Mouse (Mus musculus): ENCODE data around the gene Mc1r.

Gene Mc1r

DNA sequence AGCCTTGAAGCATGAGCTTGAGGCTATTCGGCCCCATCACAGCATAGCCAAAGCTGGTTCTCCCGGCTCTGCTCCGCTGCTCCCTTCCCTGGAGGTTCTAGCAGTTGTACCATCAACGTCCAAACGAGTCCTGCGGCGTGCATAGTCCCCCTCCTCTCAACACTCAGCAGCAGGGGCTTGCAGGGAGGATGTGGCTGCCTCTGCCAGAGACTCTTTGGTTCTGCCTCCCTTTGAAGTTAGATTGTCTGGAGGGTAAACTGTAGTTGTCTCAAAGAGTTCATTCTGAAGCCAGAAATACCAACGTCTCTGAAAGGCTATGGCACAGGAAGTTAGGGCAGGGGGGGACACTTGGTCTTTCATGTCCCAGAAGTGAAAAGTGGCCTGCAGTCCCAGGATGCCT is 2.4 kb upstream of the Mc1r start:
- ChIA-PET CTCF (interaction anchor here in 1 of 4 experiments (1.4 kb wide), 1 partner anchor 19 kb away, joined by 4 read pairs; no protein-coding TSS in a partner anchor), POLR2A (interaction anchor here in 1 of 4 experiments (1.8 to 2.5 kb wide), 3 partner anchors 13 to 31 kb away, joined by 7 to 15 read pairs (median 7); partner anchors contain the start of gene Tcf25)

GRCm38 (mm10) chr8:123407612-123408011 is 705 bp downstream of the Mc1r start:
- CTCF ChIA-PET: interaction anchor here (0.7 to 2.9 kb wide), 38 partner anchors 8 to 300 kb away, joined by 3 to 29 read pairs (median 4); partner anchors contain the start of genes Chmp1a (in 2 of the 4), Spata33 (in 2 of the 4), Dbndd1 (in 1 of the 4) and Spata2l (in 1 of the 4)

DNA sequence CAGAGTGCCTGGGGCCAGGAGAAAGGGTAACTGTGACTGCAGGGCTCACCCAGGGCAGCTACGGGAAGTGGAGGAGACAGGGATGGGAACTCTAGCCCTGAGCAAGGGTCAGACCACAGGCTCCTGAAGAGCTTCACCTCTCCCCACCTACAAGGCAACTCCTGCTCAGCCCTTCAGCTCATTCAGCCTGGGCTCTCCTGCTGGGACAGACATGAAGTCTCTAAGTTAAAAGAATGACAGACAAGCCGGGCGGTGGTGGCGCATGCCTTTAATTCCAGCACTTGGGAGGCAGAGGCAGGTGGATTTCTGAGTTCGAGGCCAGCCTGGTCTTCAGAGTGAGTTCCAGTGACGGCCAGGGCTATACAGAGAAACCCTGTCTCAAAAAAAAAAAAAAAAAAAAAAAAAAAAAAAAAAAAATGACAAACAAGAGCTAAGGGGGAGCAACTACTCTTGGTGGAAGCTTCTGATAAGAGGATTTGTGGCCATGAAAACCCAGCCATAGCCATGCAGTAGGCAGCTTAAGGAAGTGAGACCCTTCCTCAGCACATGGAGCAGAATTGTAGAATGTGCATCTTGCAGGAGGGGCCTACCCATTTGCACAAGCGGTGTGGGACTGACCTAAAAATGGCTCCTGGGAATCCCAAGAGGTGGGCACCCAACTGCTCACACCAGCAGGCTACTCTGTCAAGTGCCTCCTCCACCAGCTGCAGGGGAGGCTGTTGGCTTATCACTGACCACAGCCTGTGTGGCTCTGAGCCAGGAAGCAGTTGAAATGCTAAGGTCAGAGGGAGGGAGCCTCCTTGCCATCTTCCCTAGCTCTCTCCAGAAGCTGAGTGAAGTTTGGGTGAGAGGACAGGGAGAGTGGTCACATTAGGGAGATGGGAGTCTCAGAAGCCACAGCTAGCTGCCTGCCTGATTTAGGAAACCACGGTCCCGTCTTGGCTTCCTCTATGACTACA is 2.0 kb downstream of the Mc1r start:
- ChIA-PET POLR2A (interaction anchor here in 3 of 4 experiments (0.6 to 3.7 kb wide), 12 partner anchors 11 to 267 kb away, joined by 3 to 17 read pairs (median 4); partner anchors contain the start of gene Tcf25 (in 2 of the 3)), CTCF (interaction anchor here in 3 of 4 experiments (0.6 to 2.8 kb wide), 7 partner anchors 9 to 302 kb away, joined by 3 to 13 read pairs (median 4); no protein-coding TSS in a partner anchor)

More at GRCm38 (mm10) chr8:123407612-123408011, 705 bp downstream of the Mc1r start:
- POLR2A ChIA-PET: interaction anchor here in 2 of 4 experiments (0.9 to 3.7 kb wide), 19 partner anchors 10 to 125 kb away, joined by 3 to 17 read pairs (median 4); partner anchors contain the start of gene Tcf25 (in 2 of the 2)

DNA sequence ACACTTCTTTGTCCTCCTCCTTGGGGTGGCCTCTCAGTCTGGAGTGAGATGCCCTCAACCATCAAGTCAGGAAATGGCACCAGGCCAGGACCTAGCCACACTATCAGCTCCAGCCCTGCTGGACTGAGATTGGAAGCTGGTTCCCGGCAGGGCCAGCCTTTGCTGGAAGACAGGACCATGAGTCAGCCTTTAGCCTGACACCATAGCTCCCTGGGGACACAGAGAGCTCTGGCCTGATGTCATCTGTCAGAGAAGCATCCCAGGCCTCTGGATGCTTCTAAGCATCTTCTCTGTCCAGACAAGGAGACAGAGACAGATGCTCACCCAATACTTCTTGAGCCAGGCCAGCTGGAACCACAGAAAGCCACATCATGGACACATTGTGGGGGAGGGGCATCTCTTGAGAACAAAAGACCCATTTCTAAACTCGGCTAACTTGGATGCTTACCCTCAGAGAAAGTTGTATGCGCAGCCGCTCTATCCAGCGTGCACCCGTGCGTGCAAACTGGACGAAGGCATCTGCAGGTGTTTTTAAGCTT is 3.2 kb downstream of the Mc1r start:
- ChIA-PET CTCF (interaction anchor here (0.6 to 1.7 kb wide), 8 partner anchors 12 to 992 kb away, joined by 3 to 10 read pairs (median 4); partner anchors contain the start of gene Dbndd1 (in 1 of the 4)), POLR2A (interaction anchor here in 2 of 4 experiments (0.6 to 1.8 kb wide), 13 partner anchors 12 to 1232 kb away, joined by 3 to 5 read pairs (median 3); partner anchors contain the start of gene Tcf25 (in 1 of the 2))

DNA sequence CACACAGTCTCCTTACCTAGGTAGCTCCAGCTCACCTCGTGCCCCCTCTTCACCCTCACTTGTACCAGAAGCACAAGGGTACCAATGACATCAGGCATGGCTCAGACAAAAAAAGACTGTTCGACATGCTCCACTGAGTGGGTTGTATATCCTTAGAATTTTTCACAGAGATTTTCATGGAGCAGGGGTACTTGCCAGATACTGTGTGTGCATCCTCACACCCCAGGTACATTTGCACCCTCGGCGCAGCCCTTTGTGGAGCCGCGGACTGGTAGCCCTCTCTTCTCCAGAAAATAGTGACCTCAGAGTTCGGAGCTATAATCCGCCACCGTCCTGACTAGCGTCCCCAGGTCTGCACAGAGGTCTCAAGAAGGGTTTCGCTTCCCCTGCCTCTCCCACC is 3.9 kb downstream of the Mc1r start:
- ChIA-PET CTCF (interaction anchor here in 2 of 4 experiments (0.6 to 1.1 kb wide), 3 partner anchors 12 to 88 kb away, joined by 4 to 14 read pairs (median 4); no protein-coding TSS in a partner anchor), POLR2A (interaction anchor here in 3 of 4 experiments (0.6 to 1.6 kb wide), 13 partner anchors 12 to 198 kb away, joined by 3 to 5 read pairs (median 3); partner anchors contain the start of genes Chmp1a (in 1 of the 3) and Spata33 (in 1 of the 3))

DNA sequence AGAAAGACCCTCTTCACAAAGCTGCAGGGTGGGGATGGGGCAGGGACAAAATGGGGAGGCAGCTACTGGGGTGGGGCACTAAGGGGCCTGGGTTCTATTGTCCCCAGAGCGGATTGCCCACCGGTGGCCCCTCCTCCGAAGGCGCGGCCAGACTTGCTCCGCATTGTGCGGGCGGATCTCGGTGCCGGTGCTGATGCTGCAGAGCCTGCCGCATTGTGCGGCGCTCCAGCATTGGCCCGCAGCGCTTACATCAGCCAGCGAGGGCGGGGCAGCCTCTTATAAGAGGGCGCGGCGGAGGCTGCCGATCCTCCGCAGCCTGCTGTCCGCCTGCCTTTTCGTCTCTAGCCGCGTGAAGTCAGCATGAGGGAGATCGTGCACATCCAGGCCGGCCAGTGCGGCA is 4.3 kb downstream of the Mc1r start, which contains the start of gene Tubb3:
Gene Tubb3, plus strand, starts transcription at position 179 of the 400 bp plus-strand sequence.
- CTCF ChIA-PET: interaction anchor here in 2 of 4 experiments (0.6 to 1.1 kb wide), 3 partner anchors 11 to 88 kb away, joined by 4 to 14 read pairs (median 4); no protein-coding TSS in a partner anchor
- POLR2A ChIA-PET: interaction anchor here in 3 of 4 experiments (0.6 to 2.3 kb wide), 13 partner anchors 34 to 374 kb away, joined by 3 to 11 read pairs (median 3); partner anchors contain the start of genes Chmp1a (in 1 of the 3), Spata33 (in 1 of the 3) and Tcf25 (in 1 of the 3)

GRCm38 (mm10) chr8:123411781-123412327 is 4.9 kb downstream of the Mc1r start:
- CTCF ChIA-PET: interaction anchor here (0.7 to 2.4 kb wide), 14 partner anchors 11 to 166 kb away, joined by 3 to 14 read pairs (median 5); partner anchors contain the start of gene Def8 (in 1 of the 4)
- POLR2A ChIA-PET: interaction anchor here in 3 of 4 experiments (0.6 to 2.4 kb wide), 24 partner anchors 10 to 616 kb away, joined by 3 to 12 read pairs (median 4); partner anchors contain the start of genes Afg3l1 (in 1 of the 3), Def8 (in 1 of the 3) and Tcf25 (in 1 of the 3)

DNA sequence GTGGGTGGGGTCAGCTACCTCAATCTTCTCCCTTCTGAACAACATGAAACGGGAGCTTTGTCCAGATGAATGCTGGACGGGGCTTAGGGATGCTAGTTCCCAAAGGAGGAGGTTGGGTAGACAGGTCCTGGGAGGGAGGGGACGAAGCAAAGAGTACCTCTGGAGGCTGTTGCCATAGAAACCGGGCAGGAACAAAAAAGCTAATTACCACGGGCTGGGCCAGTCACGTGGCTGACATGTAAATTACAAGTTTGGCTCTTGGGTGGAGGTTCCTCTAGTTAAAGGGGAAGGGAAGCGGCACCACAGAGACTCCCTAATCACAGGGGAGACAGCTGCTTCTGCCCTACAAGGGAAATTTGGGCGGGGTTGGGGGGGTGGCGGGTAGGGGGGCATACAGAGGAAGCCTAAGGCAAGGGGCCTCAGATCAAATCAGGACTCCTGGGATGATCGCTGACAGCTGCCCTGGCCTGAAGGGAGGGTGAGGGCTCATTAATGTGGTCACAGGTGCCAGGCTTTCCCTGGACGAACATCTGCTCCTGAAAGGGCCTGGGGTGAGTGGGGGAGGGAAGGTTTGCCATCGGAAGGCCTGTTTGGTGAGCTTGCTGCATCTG is 5.8 kb downstream of the Mc1r start:
- POLR2A ChIA-PET: interaction anchor here (0.6 to 2.4 kb wide), 36 partner anchors 9 to 617 kb away, joined by 3 to 12 read pairs (median 4); partner anchors contain the start of genes Tcf25 (in 2 of the 4), Afg3l1 (in 1 of the 4), Def8 (in 1 of the 4) and Spire2 (in 1 of the 4)
- CTCF ChIA-PET: interaction anchor here (0.6 to 2.4 kb wide), 20 partner anchors 10 to 1465 kb away, joined by 3 to 14 read pairs (median 4); partner anchors contain the start of gene Def8 (in 1 of the 4)

GRCm38 (mm10) chr8:123414255-123414654 is 7.3 kb downstream of the Mc1r start:
- POLR2A ChIA-PET: interaction anchor here in 2 of 4 experiments (0.6 to 2.4 kb wide), 7 partner anchors 11 to 369 kb away, joined by 3 to 12 read pairs (median 4); partner anchors contain the start of gene Spire2 (in 1 of the 2)
- CTCF ChIA-PET: interaction anchor here in 2 of 4 experiments (1.5 to 2.4 kb wide), 3 partner anchors 8 to 29 kb away, joined by 5 to 14 read pairs (median 11); no protein-coding TSS in a partner anchor

GRCm38 (mm10) chr8:123414997-123415696 is 8.2 kb downstream of the Mc1r start:
- POLR2A ChIA-PET: interaction anchor here in 2 of 4 experiments (0.6 to 1.9 kb wide), 4 partner anchors 9 to 82 kb away, joined by 4 to 5 read pairs (median 4); partner anchors contain the start of gene Mc1r (in 1 of the 2)
- CTCF ChIA-PET: interaction anchor here (0.6 to 1.5 kb wide), 11 partner anchors 8 to 809 kb away, joined by 3 to 10 read pairs (median 4); partner anchors contain the start of genes Mc1r (in 1 of the 4) and Tcf25 (in 1 of the 4)

DNA sequence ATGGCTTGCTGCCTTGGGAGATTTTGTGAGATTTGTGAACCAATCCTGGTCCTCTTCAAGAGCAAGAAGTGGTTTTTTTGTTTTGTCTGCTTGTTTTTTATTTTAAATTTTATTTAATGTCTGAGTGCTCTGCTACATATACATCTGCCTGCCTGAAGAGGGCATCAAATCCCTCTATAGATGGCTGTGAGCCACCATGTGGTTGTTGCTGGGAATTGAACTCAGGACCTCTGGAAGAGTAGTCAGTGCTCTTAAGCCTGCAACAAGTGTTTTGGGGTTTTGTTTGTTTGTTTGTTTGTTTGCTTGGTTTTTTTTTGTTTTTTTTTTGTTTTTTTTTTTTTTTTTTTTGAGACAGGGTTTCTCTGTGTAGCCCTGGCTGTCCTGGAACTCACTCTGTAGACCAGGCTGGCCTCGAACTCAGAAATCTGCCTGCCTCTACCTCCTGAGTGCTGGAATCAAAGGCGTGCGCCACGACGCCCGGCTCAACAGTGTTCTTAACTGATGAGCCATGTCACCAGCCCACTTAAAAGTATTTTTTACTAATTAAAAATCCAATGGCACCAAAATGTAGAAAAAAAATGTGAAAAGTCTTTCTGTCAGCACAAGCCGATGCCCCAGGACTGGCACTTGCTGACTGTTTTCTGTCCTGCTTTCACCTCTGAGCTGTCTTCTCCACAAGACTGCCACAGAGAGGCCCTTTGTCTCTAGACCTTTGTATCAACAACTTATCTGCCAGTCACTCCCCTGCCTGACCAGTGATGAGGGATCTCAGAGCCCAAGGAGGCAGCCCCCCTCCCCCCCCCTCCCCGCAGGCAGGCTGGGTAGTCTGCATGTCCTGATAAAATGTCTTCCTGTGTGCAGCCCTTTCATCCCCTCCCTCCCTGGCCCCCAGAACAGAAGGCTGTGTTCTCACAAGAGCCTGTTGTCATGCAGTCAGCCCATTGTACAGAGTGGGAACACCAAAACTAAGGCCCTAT is 9.3 kb downstream of the Mc1r start:
- ChIA-PET CTCF (interaction anchor here in 3 of 4 experiments (0.7 to 2.4 kb wide), 6 partner anchors 9 to 115 kb away, joined by 3 to 13 read pairs (median 4); partner anchors contain the start of gene Mc1r (in 2 of the 3)), POLR2A (interaction anchor here in 2 of 4 experiments (0.7 to 1.5 kb wide), 3 partner anchors 19 to 31 kb away, joined by 3 to 5 read pairs (median 4); no protein-coding TSS in a partner anchor)

GRCm38 (mm10) chr8:123416944-123417555 is 10.1 kb downstream of the Mc1r start:
- ChIA-PET POLR2A (interaction anchor here in 2 of 4 experiments (0.7 to 1.8 kb wide), 7 partner anchors 10 to 45 kb away, joined by 3 to 7 read pairs (median 4); partner anchors contain the start of gene Mc1r (in 2 of the 2)), CTCF (interaction anchor here in 2 of 4 experiments (1.2 to 2.4 kb wide), 3 partner anchors 10 to 25 kb away, joined by 3 to 13 read pairs (median 5); partner anchors contain the start of gene Mc1r (in 2 of the 2))

- ChIA-PET POLR2A (no interaction called here), CTCF (interaction anchor here in 1 of 4 experiments (0.8 kb wide), 1 partner anchor 35 kb away, joined by 3 read pairs; no protein-coding TSS in a partner anchor)
Measured at GRCm38 (mm10) chr8:123419711-123420110, 12.8 kb downstream of the Mc1r start.

Data from embryonic stem cell, embryonic (primary cell).